Mouse (Mus musculus): Measurements from ENCODE around the gene Mfsd14a. TPM values are rescaled to one million over a fixed set of nuclear protein-coding genes. Genes with fewer than 3 reads are reported as not detected.

Gene Mfsd14a
- polyA plus RNA-seq, 1 experiment from 2014 or later: 86.0 TPM

GRCm38 (mm10) chr3:116642373-116642772, 20.1 kb downstream of the Mfsd14a start:
- WGBS: 88% methylated on average over 2 of the region's 2 CpGs
- no peak overlapping the region for H3K4me2 ChIP-seq (ENCODE audit: low read depth, severe bottlenecking)
- no peak for DNase-seq (ENCODE audit: low spot score)
- H3K9me3 ChIP-seq (ENCODE audit: control insufficient read depth, low read length): no peaks in the 10 kb centered on the region
- ATAC-seq (ENCODE audit: insufficient number of reproducible peaks, low FRiP score, low TSS enrichment, low read depth): no peak
- H3K27ac ChIP-seq (replicated peaks; ENCODE audit: low read depth, low read length): no peak overlapping the region
- H3K4me3 ChIP-seq (ENCODE audit: low read depth, low read length): no peak overlapping the region
- no peak overlapping the region for H3K9ac ChIP-seq (ENCODE audit: low read length)
- no peaks in the 10 kb centered on the region for H3K4me1 ChIP-seq (ENCODE audit: control insufficient read depth, insufficient read depth, low read length)
- peaks cover 27% of the 10 kb centered on the region for H3K36me3 ChIP-seq (ENCODE audit: control insufficient read depth, insufficient read depth, low read length)
- no peaks in the 10 kb centered on the region for H3K27me3 ChIP-seq (ENCODE audit: control insufficient read depth, insufficient read depth, low read length)

DNA sequence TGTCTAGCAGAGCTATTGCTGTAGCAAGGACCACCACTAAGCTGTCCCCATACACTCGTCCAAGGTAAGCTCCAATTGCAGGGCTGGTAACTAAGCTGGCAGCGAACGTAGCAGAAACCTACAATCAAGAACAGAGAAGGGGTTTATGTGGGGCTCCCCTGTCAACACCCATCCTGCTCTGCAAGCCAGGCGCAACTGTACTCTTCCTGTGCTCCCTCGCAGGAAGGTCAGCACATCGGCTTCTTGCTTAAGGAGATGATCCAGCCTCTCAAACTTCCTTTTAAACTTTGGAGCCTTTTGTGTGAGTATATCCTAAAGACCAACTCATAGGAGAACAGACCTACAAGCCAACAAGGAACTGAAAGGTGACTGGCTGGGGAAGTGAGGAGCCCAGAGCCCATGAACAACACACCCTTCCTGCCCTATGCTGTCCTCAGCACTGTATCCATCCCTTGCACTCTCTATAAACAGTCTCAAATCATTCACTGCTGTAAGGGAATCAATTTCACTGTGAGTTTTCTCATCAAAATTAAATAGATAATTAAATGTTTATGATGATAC, 20.6 kb downstream of the Mfsd14a start:
- Histone ChIP-seq H3K4me3 (ENCODE audit: low read depth, low read length) (no peak overlapping the region), H3K4me1 (ENCODE audit: control insufficient read depth, insufficient read depth, low read length) (no peaks in the 10 kb centered on the region), H3K9ac (ENCODE audit: low read length) (no peak overlapping the region), H3K27ac (replicated peaks; ENCODE audit: low read depth, low read length) (no peak overlapping the region), H3K9me3 (ENCODE audit: control insufficient read depth, low read length) (no peaks in the 10 kb centered on the region), H3K4me2 (ENCODE audit: low read depth, severe bottlenecking) (no peak overlapping the region), H3K36me3 (ENCODE audit: control insufficient read depth, insufficient read depth, low read length) (peaks cover 30% of the 10 kb centered on the region; the same call in 1 of the 2 replicates), H3K27me3 (ENCODE audit: control insufficient read depth, insufficient read depth, low read length) (no peaks in the 10 kb centered on the region)
- ATAC-seq (ENCODE audit: insufficient number of reproducible peaks, low FRiP score, low TSS enrichment, low read depth) (no peak), DNase-seq (ENCODE audit: low spot score) (no peak)
- 89% methylated on average over 6 of the region's 6 CpGs for WGBS

DNA sequence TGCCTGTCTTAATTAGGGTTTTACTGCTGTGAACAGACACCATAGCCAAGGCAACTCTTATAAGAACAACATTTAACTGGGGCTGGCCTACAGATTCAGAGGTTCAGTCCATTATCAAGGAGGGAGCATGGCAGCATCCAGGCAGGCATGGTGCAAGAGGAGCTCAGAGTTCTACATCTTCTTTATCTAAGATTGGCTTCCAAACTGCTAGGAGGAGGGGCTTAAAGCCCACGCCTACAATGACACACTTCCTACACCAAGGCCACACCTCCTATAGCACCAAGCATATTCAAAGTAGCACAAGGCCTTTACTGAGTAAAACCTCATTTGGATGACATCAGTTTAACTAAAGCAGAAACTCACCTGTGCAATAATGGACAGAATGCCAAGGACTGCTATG, 22.5 kb downstream of the Mfsd14a start:
- Histone ChIP-seq H3K27ac (replicated peaks; ENCODE audit: low read depth, low read length) (no peak overlapping the region), H3K4me1 (ENCODE audit: control insufficient read depth, insufficient read depth, low read length) (no peaks in the 10 kb centered on the region), H3K9me3 (ENCODE audit: control insufficient read depth, low read length) (no peaks in the 10 kb centered on the region), H3K9ac (ENCODE audit: low read length) (no peak overlapping the region), H3K4me3 (ENCODE audit: low read depth, low read length) (no peak overlapping the region), H3K36me3 (ENCODE audit: control insufficient read depth, insufficient read depth, low read length) (peaks cover 26% of the 10 kb centered on the region; the same call in 1 of the 2 replicates), H3K4me2 (ENCODE audit: low read depth, severe bottlenecking) (no peak overlapping the region), H3K27me3 (ENCODE audit: control insufficient read depth, insufficient read depth, low read length) (no peaks in the 10 kb centered on the region)
- ATAC-seq (ENCODE audit: insufficient number of reproducible peaks, low FRiP score, low TSS enrichment, low read depth) (no peak), DNase-seq (ENCODE audit: low spot score) (no peak)
- WGBS: 88% methylated on average over 1 of the region's 1 CpGs

GRCm38 (mm10) chr3:116638572-116638971, 23.9 kb downstream of the Mfsd14a start:
- no peaks in the 10 kb centered on the region for H3K9me3 ChIP-seq (ENCODE audit: control insufficient read depth, low read length)
- H3K4me1 ChIP-seq (ENCODE audit: control insufficient read depth, insufficient read depth, low read length): no peaks in the 10 kb centered on the region
- H3K36me3 ChIP-seq (ENCODE audit: control insufficient read depth, insufficient read depth, low read length): peaks cover 26% of the 10 kb centered on the region; the same call in 1 of the 2 replicates
- H3K4me2 ChIP-seq (ENCODE audit: low read depth, severe bottlenecking): no peak overlapping the region
- no peak overlapping the region for H3K9ac ChIP-seq (ENCODE audit: low read length)
- H3K27me3 ChIP-seq (ENCODE audit: control insufficient read depth, insufficient read depth, low read length): no peaks in the 10 kb centered on the region
- 90% methylated on average over 7 of the region's 7 CpGs for WGBS
- no peak for DNase-seq (ENCODE audit: low spot score)
- H3K27ac ChIP-seq (replicated peaks; ENCODE audit: low read depth, low read length): no peak overlapping the region
- H3K4me3 ChIP-seq (ENCODE audit: low read depth, low read length): no peak overlapping the region
- ATAC-seq (ENCODE audit: insufficient number of reproducible peaks, low FRiP score, low TSS enrichment, low read depth): no peak

- Histone ChIP-seq H3K4me2 (ENCODE audit: low read depth, severe bottlenecking) (no peak overlapping the region), H3K27ac (replicated peaks; ENCODE audit: low read depth, low read length) (no peak overlapping the region), H3K4me3 (ENCODE audit: low read depth, low read length) (no peak overlapping the region), H3K4me1 (ENCODE audit: control insufficient read depth, insufficient read depth, low read length) (no peaks in the 10 kb centered on the region), H3K9ac (ENCODE audit: low read length) (no peak overlapping the region), H3K9me3 (ENCODE audit: control insufficient read depth, low read length) (no peaks in the 10 kb centered on the region), H3K36me3 (ENCODE audit: control insufficient read depth, insufficient read depth, low read length) (peaks cover 22% of the 10 kb centered on the region; the same call in 1 of the 2 replicates), H3K27me3 (ENCODE audit: control insufficient read depth, insufficient read depth, low read length) (no peaks in the 10 kb centered on the region)
- WGBS: 87% methylated on average over 9 of the region's 9 CpGs
- no peak for DNase-seq (ENCODE audit: low spot score)
- ATAC-seq (ENCODE audit: insufficient number of reproducible peaks, low FRiP score, low TSS enrichment, low read depth): no peak
These were observed 24.6 kb downstream of the Mfsd14a start for GRCm38 (mm10) chr3:116637693-116638476.

DNA sequence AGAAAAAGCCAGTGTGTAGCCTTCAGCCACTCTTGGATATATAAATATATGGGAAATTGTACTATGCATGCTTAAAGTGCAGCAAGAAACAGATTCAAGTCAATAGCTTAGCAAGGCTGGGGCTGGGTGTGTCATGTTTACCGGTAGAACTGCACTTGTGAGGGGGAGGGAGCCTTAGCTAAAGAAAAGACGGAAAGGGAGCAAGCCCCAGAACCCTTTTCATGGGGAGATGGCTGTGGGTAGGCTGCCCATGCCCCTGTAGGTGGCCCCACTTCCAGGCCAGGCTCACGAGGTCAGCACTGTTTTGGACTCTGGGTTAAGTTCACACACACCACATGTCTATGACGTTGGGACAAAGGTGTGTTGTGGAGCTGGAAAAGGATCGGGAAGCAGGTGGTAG, 26.7 kb downstream of the Mfsd14a start:
- no peak overlapping the region for H3K9ac ChIP-seq (ENCODE audit: low read length)
- peaks cover 17% of the 10 kb centered on the region; the same call in 1 of the 2 replicates for H3K36me3 ChIP-seq (ENCODE audit: control insufficient read depth, insufficient read depth, low read length)
- H3K27ac ChIP-seq (replicated peaks; ENCODE audit: low read depth, low read length): no peak overlapping the region
- no peak overlapping the region for H3K4me3 ChIP-seq (ENCODE audit: low read depth, low read length)
- 84% methylated on average over 5 of the region's 5 CpGs for WGBS
- H3K27me3 ChIP-seq (ENCODE audit: control insufficient read depth, insufficient read depth, low read length): no peaks in the 10 kb centered on the region
- no peaks in the 10 kb centered on the region for H3K4me1 ChIP-seq (ENCODE audit: control insufficient read depth, insufficient read depth, low read length)
- no peak for DNase-seq (ENCODE audit: low spot score)
- no peak overlapping the region for H3K4me2 ChIP-seq (ENCODE audit: low read depth, severe bottlenecking)
- no peaks in the 10 kb centered on the region for H3K9me3 ChIP-seq (ENCODE audit: control insufficient read depth, low read length)
- no peak for ATAC-seq (ENCODE audit: insufficient number of reproducible peaks, low FRiP score, low TSS enrichment, low read depth)

DNA sequence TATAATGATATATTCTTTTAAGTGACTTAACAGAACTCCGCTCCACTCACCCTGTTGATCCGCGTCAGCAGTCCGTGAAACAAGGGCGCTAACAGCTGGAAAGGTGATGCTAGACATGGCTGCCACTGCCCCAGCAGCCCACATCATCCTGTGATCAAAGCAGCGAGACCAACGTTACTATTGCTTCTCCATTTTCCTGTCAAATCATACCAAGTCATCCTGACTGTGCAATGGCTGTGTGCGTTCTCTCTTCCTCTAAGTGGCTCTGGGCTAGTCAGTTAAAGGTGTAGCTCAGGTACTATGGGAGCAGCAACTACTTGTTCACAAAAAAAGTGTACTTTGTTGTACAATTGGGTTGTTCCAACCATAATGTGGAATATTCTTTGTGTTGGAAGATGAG, 27.6 kb downstream of the Mfsd14a start:
- Histone ChIP-seq H3K27ac (replicated peaks; ENCODE audit: low read depth, low read length) (no peak overlapping the region), H3K4me2 (ENCODE audit: low read depth, severe bottlenecking) (no peak overlapping the region), H3K36me3 (ENCODE audit: control insufficient read depth, insufficient read depth, low read length) (peaks cover 10% of the 10 kb centered on the region; the same call in 1 of the 2 replicates), H3K9me3 (ENCODE audit: control insufficient read depth, low read length) (no peaks in the 10 kb centered on the region), H3K4me3 (ENCODE audit: low read depth, low read length) (no peak overlapping the region), H3K9ac (ENCODE audit: low read length) (no peak overlapping the region), H3K4me1 (ENCODE audit: control insufficient read depth, insufficient read depth, low read length) (no peaks in the 10 kb centered on the region), H3K27me3 (ENCODE audit: control insufficient read depth, insufficient read depth, low read length) (no peaks in the 10 kb centered on the region)
- 94% methylated on average over 8 of the region's 8 CpGs for WGBS
- ATAC-seq (ENCODE audit: insufficient number of reproducible peaks, low FRiP score, low TSS enrichment, low read depth): no peak
- no peak for DNase-seq (ENCODE audit: low spot score)

GRCm38 (mm10) chr3:116634091-116634490, 28.4 kb downstream of the Mfsd14a start:
- Histone ChIP-seq H3K9me3 (ENCODE audit: control insufficient read depth, low read length) (no peaks in the 10 kb centered on the region), H3K27me3 (ENCODE audit: control insufficient read depth, insufficient read depth, low read length) (no peaks in the 10 kb centered on the region), H3K4me3 (ENCODE audit: low read depth, low read length) (no peak overlapping the region), H3K4me1 (ENCODE audit: control insufficient read depth, insufficient read depth, low read length) (no peaks in the 10 kb centered on the region), H3K36me3 (ENCODE audit: control insufficient read depth, insufficient read depth, low read length) (peaks cover 10% of the 10 kb centered on the region; the same call in 1 of the 2 replicates), H3K27ac (replicated peaks; ENCODE audit: low read depth, low read length) (no peak overlapping the region), H3K4me2 (ENCODE audit: low read depth, severe bottlenecking) (no peak overlapping the region), H3K9ac (ENCODE audit: low read length) (no peak overlapping the region)
- DNase-seq (ENCODE audit: low spot score): no peak
- 95% methylated on average over 3 of the region's 3 CpGs for WGBS
- no peak for ATAC-seq (ENCODE audit: insufficient number of reproducible peaks, low FRiP score, low TSS enrichment, low read depth)
